Mouse (Mus musculus) forebrain, embryonic 16.5 days (tissue): ENCODE measurements around the gene Carmil1. TPM values are rescaled to one million over a fixed set of nuclear protein-coding genes. Genes with fewer than 3 reads are reported as not detected.

Experiments used
- ATAC-seq: fragments of 200-750 bp; cut with Nextera tagmentation; 2 replicates; pipeline ENCODE4 v1.8.0; 2017; ENCODE audit warnings: mild to moderate bottlenecking, moderate library complexity
- H3K27ac ChIP-seq: fragments of 300-500 bp; sonication (generic); 2 replicates; pipeline ENCODE4 v1.5.1; 2014; ENCODE audit warnings: low read length, control low read depth
- H3K27me3 ChIP-seq: fragments of 300-500 bp; sonication (generic); replicated peaks from 2 replicates; pipeline ENCODE4 v1.6.1; 2014; ENCODE audit warnings: low read length; ENCODE audit not compliant: control insufficient read depth, insufficient read depth
- H3K36me3 ChIP-seq: fragments of 300-500 bp; sonication (generic); 2 replicates; pipeline ENCODE4 v1.6.1; 2014; ENCODE audit not compliant: control insufficient read depth, insufficient read depth
- H3K4me1 ChIP-seq: fragments of 300-500 bp; sonication (generic); replicated peaks from 2 replicates; pipeline ENCODE4 v1.6.1; 2014; ENCODE audit warnings: low read length; ENCODE audit not compliant: control insufficient read depth, insufficient read depth
- H3K4me2 ChIP-seq: fragments of 300-500 bp; sonication (generic); 2 replicates; pipeline ENCODE4 v1.6.1; 2014; ENCODE audit warnings: mild to moderate bottlenecking, low read length, control low read depth
- H3K4me3 ChIP-seq: fragments of 300-500 bp; sonication (generic); replicated peaks from 2 replicates; pipeline ENCODE4 v1.5.1; 2014; ENCODE audit warnings: mild to moderate bottlenecking, low read length, control low read depth
- H3K9ac ChIP-seq: fragments of 300-500 bp; sonication (generic); replicated peaks from 2 replicates; pipeline ENCODE4 v1.6.1; 2014; ENCODE audit warnings: low read depth, low read length, control low read depth
- H3K9me3 ChIP-seq: fragments of 300-500 bp; sonication (generic); 2 replicates; pipeline ENCODE4 v1.6.1; 2016; ENCODE audit warnings: low read length; ENCODE audit not compliant: control insufficient read depth
- WGBS: fragments of 180-500 bp; shearing (Covaris S2); extraction: QIAGEN DNeasy Blood & Tissue Kit; methylation state at CpG from one replicate; pipeline ENCODE4 v1.1.7; 2014; 5-methylcytosine and 5-hydroxymethylcytosine counted together
- polyA plus RNA-seq: library from polyadenylated mRNA; unstranded; fragments of >200 nt; fragmentation: Nextera tagmentation; extraction: Ambion mirVana; gene quantifications from 2 replicates; pipeline ENCODE4 v1.2.1, GENCODE M21; 2015

Gene Carmil1
- polyA plus RNA-seq, 1 experiment from 2014 or later, result 53.8 TPM

DNA sequence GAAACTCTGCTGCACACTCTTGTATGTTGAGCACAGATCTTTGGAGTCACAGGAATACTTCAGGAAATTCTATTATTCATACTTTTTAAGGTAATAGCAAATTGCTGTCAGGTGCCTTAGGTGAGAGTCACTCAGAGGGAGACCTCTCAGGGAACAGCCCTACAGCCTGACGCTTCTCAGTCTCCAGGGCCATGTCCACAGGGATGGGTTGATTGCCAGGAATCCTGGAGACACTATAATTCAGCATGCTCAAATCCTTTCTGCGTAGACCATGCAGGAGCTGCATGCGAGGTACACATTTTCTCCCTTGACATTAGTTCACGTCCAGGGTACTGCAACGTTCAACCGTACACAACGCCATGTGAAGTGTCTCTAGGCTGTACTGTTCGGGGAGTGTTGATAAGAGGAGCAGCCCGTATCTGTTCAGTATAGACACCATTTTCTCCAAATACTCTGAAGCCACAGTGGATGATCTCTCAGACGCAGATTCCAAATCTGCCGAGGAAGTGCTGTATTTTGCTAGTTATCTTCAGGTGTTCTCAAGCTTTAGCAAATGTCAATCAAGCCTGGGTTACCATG lies 180.0 kb downstream of the Carmil1 start:
- Histone ChIP-seq H3K9me3 (no peaks in the 10 kb centered on the region), H3K4me1 (peaks cover 17% of the 10 kb centered on the region), H3K36me3 (no peaks in the 10 kb centered on the region; the same call in 1 of the 2 replicates), H3K27ac (no peak overlapping the region; the same call in 1 of the 2 replicates), H3K9ac (no peak overlapping the region), H3K4me3 (no peak overlapping the region), H3K27me3 (no peaks in the 10 kb centered on the region), H3K4me2 (no peak overlapping the region)
- 81% methylated on average over 11 of the region's 11 CpGs for WGBS
- ATAC-seq, result no peak

DNA sequence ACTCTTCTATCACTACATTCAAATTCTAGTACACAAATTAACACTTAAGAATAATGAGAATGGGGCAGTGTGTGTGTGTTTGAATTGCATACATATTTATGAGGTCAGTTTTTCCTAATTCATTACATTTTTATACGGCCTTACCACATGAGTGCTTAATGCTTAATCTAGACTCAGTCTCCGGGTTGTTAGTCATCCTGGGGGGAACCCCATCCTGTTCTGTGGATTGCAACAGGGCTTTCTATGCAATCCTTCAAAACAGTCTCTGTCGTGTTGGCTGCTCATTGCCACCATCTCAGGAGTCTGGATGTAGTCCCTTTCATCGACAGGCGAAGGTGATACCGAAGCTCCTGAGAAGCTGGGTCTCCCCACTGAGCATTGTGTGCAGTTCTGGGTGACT lies 184.0 kb downstream of the Carmil1 start:
- no peak overlapping the region for H3K9ac ChIP-seq
- ATAC-seq, result no peak
- H3K36me3 ChIP-seq, result no peaks in the 10 kb centered on the region
- H3K27me3 ChIP-seq, result no peaks in the 10 kb centered on the region
- peaks cover 2% of the 10 kb centered on the region for H3K4me1 ChIP-seq
- H3K4me2 ChIP-seq, result no peak overlapping the region
- H3K27ac ChIP-seq, result no peak overlapping the region
- WGBS, result 58% methylated on average over 6 of the region's 6 CpGs
- H3K9me3 ChIP-seq, result no peaks in the 10 kb centered on the region
- no peak overlapping the region for H3K4me3 ChIP-seq

DNA sequence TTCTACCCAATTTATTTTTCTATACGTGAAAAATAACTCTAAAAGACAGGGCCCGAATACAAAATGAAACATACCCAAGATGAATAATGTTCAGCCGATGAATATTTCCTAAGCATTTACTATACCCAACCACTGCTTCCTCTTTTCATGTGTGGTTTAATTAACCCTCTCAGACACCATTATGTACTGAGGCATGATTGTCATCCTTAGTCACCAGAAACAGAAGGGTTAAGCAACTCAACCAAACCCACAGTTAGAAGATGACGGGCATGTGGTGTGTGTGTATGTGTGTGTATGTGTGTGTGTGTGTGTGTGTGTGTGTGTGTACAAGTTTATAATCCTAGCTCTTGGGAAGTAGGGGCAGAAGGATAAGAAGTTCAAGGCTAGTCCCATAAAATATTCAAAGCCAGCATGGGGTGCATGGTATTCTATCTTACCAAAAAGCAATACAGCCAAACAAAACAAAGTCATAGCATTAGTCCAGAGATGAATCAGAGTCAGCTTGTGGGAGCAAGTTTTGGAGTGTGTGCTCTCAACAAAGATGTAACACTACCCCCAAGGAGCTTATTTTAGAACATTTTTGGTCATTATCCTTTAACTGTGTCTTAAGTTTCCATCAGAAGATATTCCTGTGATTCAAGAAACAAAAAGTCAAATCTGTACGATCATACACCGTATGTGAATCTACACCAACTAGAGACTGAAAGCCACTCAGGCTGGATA lies 185.6 kb downstream of the Carmil1 start:
- Histone ChIP-seq H3K9ac (no peak overlapping the region), H3K4me3 (no peak overlapping the region), H3K9me3 (no peaks in the 10 kb centered on the region), H3K4me1 (no peaks in the 10 kb centered on the region), H3K27ac (no peak overlapping the region), H3K27me3 (no peaks in the 10 kb centered on the region), H3K36me3 (no peaks in the 10 kb centered on the region), H3K4me2 (no peak overlapping the region)
- 93% methylated on average over 6 of the region's 6 CpGs for WGBS
- ATAC-seq, result no peak

DNA sequence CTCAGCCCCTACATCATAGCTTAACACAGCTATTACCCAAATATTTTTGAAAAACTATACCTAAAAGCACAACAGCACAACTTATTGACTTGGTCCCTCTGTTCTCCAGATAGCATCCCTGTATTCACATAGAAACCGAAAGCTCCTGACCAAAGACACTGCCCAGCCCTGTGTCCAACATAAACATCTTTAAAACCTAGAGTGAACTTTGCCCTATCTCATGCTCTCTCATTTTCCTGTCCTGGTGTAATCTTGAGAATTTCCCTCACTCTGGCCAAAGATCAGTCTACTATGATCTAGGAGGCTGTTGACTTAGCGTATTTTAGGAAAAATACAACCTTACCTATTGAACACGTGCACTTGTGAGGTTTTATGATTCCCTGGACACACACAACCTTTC lies 187.5 kb downstream of the Carmil1 start:
- ATAC-seq, result no peak
- H3K9ac ChIP-seq, result no peak overlapping the region
- H3K9me3 ChIP-seq, result no peaks in the 10 kb centered on the region
- H3K36me3 ChIP-seq, result no peaks in the 10 kb centered on the region
- no peak overlapping the region for H3K4me3 ChIP-seq
- H3K4me2 ChIP-seq, result no peak overlapping the region
- no peak overlapping the region for H3K27ac ChIP-seq
- no peaks in the 10 kb centered on the region for H3K27me3 ChIP-seq
- WGBS, result 93% methylated on average over 3 of the region's 3 CpGs
- no peaks in the 10 kb centered on the region for H3K4me1 ChIP-seq

DNA sequence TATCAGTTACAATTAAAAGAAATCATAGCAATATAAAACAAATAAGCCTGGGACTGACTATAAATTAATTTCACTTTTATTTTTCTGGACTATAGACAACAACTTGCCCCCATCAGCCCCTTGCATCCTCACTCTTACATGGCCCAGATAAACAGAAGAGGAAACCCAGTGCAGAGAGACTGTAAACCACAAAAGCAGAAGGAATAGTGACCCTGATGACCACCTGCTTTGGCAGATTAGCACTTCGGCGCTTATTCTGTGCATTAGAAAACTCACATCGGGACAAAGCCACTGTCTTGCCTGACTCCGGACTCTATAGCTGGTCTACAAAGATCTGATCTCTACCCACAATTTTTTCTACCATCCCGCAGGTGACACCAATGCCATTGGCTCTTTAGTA lies 188.5 kb downstream of the Carmil1 start:
- Histone ChIP-seq H3K9ac (no peak overlapping the region), H3K36me3 (no peaks in the 10 kb centered on the region), H3K9me3 (no peaks in the 10 kb centered on the region), H3K4me2 (no peak overlapping the region), H3K27ac (no peak overlapping the region), H3K4me3 (no peak overlapping the region), H3K4me1 (no peaks in the 10 kb centered on the region), H3K27me3 (no peaks in the 10 kb centered on the region)
- ATAC-seq, result no peak
- 95% methylated on average over 5 of the region's 5 CpGs for WGBS

DNA sequence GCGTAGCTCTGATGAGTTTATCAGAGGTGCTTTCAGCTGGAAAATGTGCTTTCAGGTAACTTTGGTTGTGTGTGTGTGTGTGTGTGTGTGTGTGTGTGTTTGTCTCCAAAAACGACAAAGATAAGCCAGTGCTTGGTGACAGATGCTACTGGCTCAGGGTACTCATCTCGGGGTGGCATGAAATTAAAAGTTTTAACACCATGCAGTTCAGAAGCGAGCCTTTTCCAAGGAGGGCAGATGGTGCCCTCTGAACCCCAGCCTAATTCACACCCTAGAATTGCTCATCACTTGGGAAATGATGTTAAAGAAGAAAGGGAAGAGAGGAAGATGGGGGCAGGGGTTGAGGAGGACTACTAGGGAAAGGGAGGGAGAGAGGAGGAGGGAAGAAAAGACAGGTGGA lies 198.4 kb downstream of the Carmil1 start:
- Histone ChIP-seq H3K4me3 (no peak overlapping the region), H3K27me3 (no peaks in the 10 kb centered on the region), H3K36me3 (no peaks in the 10 kb centered on the region), H3K4me2 (no peak overlapping the region), H3K4me1 (peaks cover 7% of the 10 kb centered on the region), H3K9ac (no peak overlapping the region), H3K27ac (peak overlapping the region; percentile 65), H3K9me3 (no peaks in the 10 kb centered on the region)
- ATAC-seq, result peak; percentile 39
- 62% methylated on average over 4 of the region's 4 CpGs for WGBS

DNA sequence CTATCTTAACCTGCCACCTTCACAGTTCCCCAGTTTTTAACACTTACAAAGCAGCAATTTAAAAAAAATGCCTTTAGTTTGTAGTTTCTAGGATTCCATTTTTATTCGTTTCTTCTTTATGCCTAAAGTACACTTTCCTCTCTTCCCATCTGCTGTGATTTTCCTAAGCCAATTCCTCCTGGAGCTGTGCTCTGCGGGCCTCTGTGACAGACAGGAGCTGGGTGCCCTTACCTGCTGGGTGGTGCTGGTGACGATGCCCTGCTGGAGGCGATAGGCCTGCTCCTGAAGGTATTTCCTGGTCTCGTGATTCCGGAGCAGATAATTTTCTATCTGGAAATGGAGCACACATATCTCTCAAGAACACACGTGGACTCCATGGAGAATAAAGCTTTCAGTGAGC lies 198.9 kb downstream of the Carmil1 start:
- H3K27ac ChIP-seq, result peak overlapping the region; percentile 65
- 70% methylated on average over 7 of the region's 7 CpGs for WGBS
- peaks cover 7% of the 10 kb centered on the region for H3K4me1 ChIP-seq
- no peak overlapping the region for H3K4me3 ChIP-seq
- H3K27me3 ChIP-seq, result no peaks in the 10 kb centered on the region
- H3K36me3 ChIP-seq, result no peaks in the 10 kb centered on the region
- H3K4me2 ChIP-seq, result no peak overlapping the region
- H3K9me3 ChIP-seq, result no peaks in the 10 kb centered on the region
- ATAC-seq, result no peak
- H3K9ac ChIP-seq, result no peak overlapping the region

DNA sequence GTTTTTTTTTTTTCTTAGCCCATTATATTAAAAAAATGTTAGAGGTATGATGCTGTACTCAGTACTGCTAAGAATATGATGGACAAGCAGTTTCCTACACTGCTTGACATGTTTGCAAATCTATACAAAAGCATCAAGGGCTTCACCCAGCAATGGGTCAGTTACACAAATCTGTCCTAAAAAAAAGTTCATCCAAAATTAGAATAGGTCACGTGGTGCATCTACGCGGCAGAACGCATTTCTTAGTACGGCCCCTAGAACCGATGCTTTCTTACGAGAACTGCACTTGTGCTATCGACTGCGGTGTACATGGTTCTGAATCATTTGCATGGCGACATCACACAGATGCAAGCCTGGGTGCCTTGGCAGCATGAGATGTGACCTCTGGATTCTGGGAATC lies 208.0 kb downstream of the Carmil1 start:
- no peaks in the 10 kb centered on the region for H3K9me3 ChIP-seq
- no peak overlapping the region for H3K4me3 ChIP-seq
- no peaks in the 10 kb centered on the region for H3K4me1 ChIP-seq
- 94% methylated on average over 10 of the region's 10 CpGs for WGBS
- H3K4me2 ChIP-seq, result no peak overlapping the region
- H3K9ac ChIP-seq, result no peak overlapping the region
- H3K27me3 ChIP-seq, result no peaks in the 10 kb centered on the region
- H3K27ac ChIP-seq, result no peak overlapping the region
- no peak for ATAC-seq
- H3K36me3 ChIP-seq, result no peaks in the 10 kb centered on the region

DNA sequence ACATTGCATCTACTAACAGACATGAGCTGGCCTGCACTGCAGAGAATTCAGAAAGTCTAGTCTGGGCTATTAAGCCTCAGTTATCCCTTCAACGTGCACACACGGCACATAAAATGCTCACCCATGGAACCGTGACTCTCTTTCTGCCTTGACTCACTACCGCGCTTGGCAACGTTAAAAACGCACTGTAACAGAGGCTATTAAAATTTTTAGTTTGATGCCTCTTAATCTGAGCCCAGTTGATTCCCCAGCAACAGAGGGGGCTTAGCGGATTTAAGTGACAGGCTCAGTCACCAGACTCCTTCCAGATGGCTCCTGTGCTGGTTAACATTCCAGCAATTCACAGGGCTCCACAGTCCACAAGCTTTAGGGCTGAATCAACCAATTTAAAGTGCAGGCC lies 213.0 kb downstream of the Carmil1 start:
- Histone ChIP-seq H3K4me1 (peaks cover 4% of the 10 kb centered on the region), H3K4me3 (no peak overlapping the region), H3K27ac (no peak overlapping the region), H3K27me3 (no peaks in the 10 kb centered on the region), H3K4me2 (no peak overlapping the region), H3K9ac (no peak overlapping the region), H3K9me3 (no peaks in the 10 kb centered on the region), H3K36me3 (no peaks in the 10 kb centered on the region)
- 75% methylated on average over 8 of the region's 8 CpGs for WGBS
- peak; percentile 47; the same call in 1 of the 2 replicates for ATAC-seq
